ENCODE assay signal across 8 mouse cellular contexts in genomic region chr7:66247274-66248021, GRCm38 (mm10).
DNase-seq lines count a peak whose midpoint lies in the region; ATAC-seq lines count a peak whose summit lies in the region.

No protein-coding gene starts in this region.

- intact Hi-C loops in left cerebral cortex, postnatal 25 days (cut with DNase I), result no loop called here

- no peaks in the 10 kb centered on the region for H3K36me3 ChIP-seq in hindbrain, embryonic 10.5 days
- no peaks in the 10 kb centered on the region for H3K36me3 ChIP-seq in neural tube, embryonic 13.5 days

- H3K27ac ChIP-seq in hindbrain, embryonic 10.5 days, result peak overlapping the region; percentile 88
- peak overlapping the region; percentile 83 for H3K27ac ChIP-seq in neural tube, embryonic 13.5 days (replicated peaks)

- H3K27me3 ChIP-seq in hindbrain, embryonic 10.5 days (ENCODE audit: insufficient read depth, poor library complexity, severe bottlenecking), result peaks cover 9% of the 10 kb centered on the region; the same call in 1 of the 2 replicates
- H3K27me3 ChIP-seq in neural tube, embryonic 13.5 days, result no peaks in the 10 kb centered on the region

- H3K4me3 ChIP-seq in hindbrain, embryonic 10.5 days, result 0 out of 2 replicates have a peak overlapping the region, but pooled peaks have one; percentile 18
- no peak overlapping the region for H3K4me3 ChIP-seq in neural tube, embryonic 13.5 days

- H3K4me1 ChIP-seq in hindbrain, embryonic 10.5 days (replicated peaks), result peaks cover 33% of the 10 kb centered on the region
- peaks cover 30% of the 10 kb centered on the region for H3K4me1 ChIP-seq in neural tube, embryonic 13.5 days (replicated peaks)

- peak; percentile 89 for ATAC-seq in neural tube, embryonic 13.5 days (ENCODE audit: low read depth)

- no peaks in the 10 kb centered on the region for H3K9me3 ChIP-seq in hindbrain, embryonic 10.5 days
- no peaks in the 10 kb centered on the region for H3K9me3 ChIP-seq in neural tube, embryonic 13.5 days

- H3K4me2 ChIP-seq in neural tube, embryonic 13.5 days, result 0 out of 2 replicates have a peak overlapping the region, but pooled peaks have one; percentile 11

- WGBS in hindbrain, embryonic 10.5 days, result 32% methylated on average over 12 of the region's 12 CpGs
- WGBS in neural tube, embryonic 13.5 days, result 19% methylated on average over 12 of the region's 12 CpGs

- DNase-seq in testis, postnatal 10 days (ENCODE audit: low spot score), result peak; percentile 57
- no peak for DNase-seq in testis, postnatal 14 days (ENCODE audit: low spot score)
- DNase-seq in embryo, embryonic 11 days, result peak; percentile 62
- DNase-seq in hindbrain, embryonic 10.5 days (ENCODE audit: low spot score), result peak; percentile 64
- peak; percentile 60 to 84 for DNase-seq in left cerebral cortex, postnatal 25 days (ENCODE audit: low spot score in 2 of 2)
- no peak for DNase-seq in T-cell, adult 2 months (ENCODE audit: low spot score)
- no peak for DNase-seq in kidney, postnatal 14 days

- 0 out of 2 replicates have a peak overlapping the region, but pooled peaks have one; percentile 38 for H3K9ac ChIP-seq in neural tube, embryonic 13.5 days

Comparison
In these comparisons a context has a peak if more than half of its experiments do, and no peak if none do; other contexts are left out.
1. DNase-seq: peak in testis, postnatal 10 days (single experiment), embryo, embryonic 11 days (single experiment), hindbrain, embryonic 10.5 days (single experiment) and left cerebral cortex, postnatal 25 days (2 of 2); none in testis, postnatal 14 days (single experiment), T-cell, adult 2 months (single experiment) and kidney, postnatal 14 days (single experiment).